Mouse (Mus musculus): ENCODE measurements around the gene Olfr1378. TPM values are rescaled to one million over a fixed set of nuclear protein-coding genes. Genes with fewer than 3 reads are reported as not detected.

Gene Olfr1378
- polyA plus RNA-seq (2015; fragmentation: Nextera tagmentation; extraction: Ambion mirVana) = not detected in 2 replicates

- no peaks in the 10 kb centered on the region for H3K4me1 ChIP-seq (replicated peaks)
- H3K9me3 ChIP-seq = no peaks in the 10 kb centered on the region
- H3K4me2 ChIP-seq = no peak within 1 kb of the TSS
- H3K4me3 ChIP-seq = no peak within 1 kb of the TSS
- no peaks in the 10 kb centered on the region for H3K27me3 ChIP-seq
- ATAC-seq (ENCODE audit: low FRiP score, low read depth) = no peak
- H3K9ac ChIP-seq = no peak within 1 kb of the TSS
- no peak within 1 kb of the TSS for H3K27ac ChIP-seq (replicated peaks)
- H3K36me3 ChIP-seq = no peaks in the 10 kb centered on the region
- 86% methylated on average over 11 of the region's 11 CpGs for WGBS
These were observed at the start of gene Olfr1378 for GRCm38 (mm10) chr11:50966230-50966629. Gene Olfr1378 (plus strand): TSS chr11:50966530.

- ATAC-seq (ENCODE audit: low FRiP score, low read depth) = peak; percentile 4; the same call in 1 of the 2 replicates
- WGBS = 22% methylated on average over 14 of the region's 14 CpGs
- Histone ChIP-seq H3K9ac (peak overlapping the region; percentile 88), H3K27me3 (no peaks in the 10 kb centered on the region), H3K9me3 (no peaks in the 10 kb centered on the region), H3K4me2 (peak overlapping the region; percentile 95), H3K27ac (replicated peaks) (peak overlapping the region; percentile 91), H3K36me3 (peaks cover 4% of the 10 kb centered on the region; the same call in 1 of the 2 replicates), H3K4me1 (replicated peaks) (peaks cover 14% of the 10 kb centered on the region; the same call in 1 of the 2 replicates), H3K4me3 (peak overlapping the region; percentile 76)
These were observed 35.8 kb upstream of the Olfr1378 start for GRCm38 (mm10) chr11:50930469-50931014.

GRCm38 (mm10) chr11:50931021-50931420, 35.3 kb upstream of the Olfr1378 start:
- Histone ChIP-seq H3K4me2 (peak overlapping the region; percentile 95), H3K4me1 (replicated peaks) (peaks cover 14% of the 10 kb centered on the region; the same call in 1 of the 2 replicates), H3K9me3 (no peaks in the 10 kb centered on the region), H3K36me3 (no peaks in the 10 kb centered on the region), H3K4me3 (peak overlapping the region; percentile 76), H3K27ac (replicated peaks) (peak overlapping the region; percentile 91), H3K27me3 (no peaks in the 10 kb centered on the region), H3K9ac (peak overlapping the region; percentile 88)
- peak; percentile 75; the same call in 1 of the 2 replicates for ATAC-seq (ENCODE audit: low FRiP score, low read depth)
- 0% methylated on average over 16 of the region's 16 CpGs for WGBS

GRCm38 (mm10) chr11:50931451-50931866, 34.9 kb upstream of the Olfr1378 start, which contains the start of gene Zfp354b:
Gene Zfp354b (minus strand): TSS chr11:50931633.
- H3K36me3 ChIP-seq = no peaks in the 10 kb centered on the region
- no peaks in the 10 kb centered on the region for H3K9me3 ChIP-seq
- H3K27ac ChIP-seq (replicated peaks) = peak within 1 kb of the TSS; percentile 91
- H3K4me3 ChIP-seq = peak within 1 kb of the TSS; percentile 76
- under 1% methylated on average over 18 of the region's 18 CpGs for WGBS
- peak within 1 kb of the TSS; percentile 95 for H3K4me2 ChIP-seq
- no peaks in the 10 kb centered on the region for H3K27me3 ChIP-seq
- peak; percentile 96 for ATAC-seq (ENCODE audit: low FRiP score, low read depth)
- peaks cover 14% of the 10 kb centered on the region; the same call in 1 of the 2 replicates for H3K4me1 ChIP-seq (replicated peaks)
- H3K9ac ChIP-seq = peak within 1 kb of the TSS; percentile 88

- Histone ChIP-seq H3K4me1 (replicated peaks) (peaks cover 14% of the 10 kb centered on the region; the same call in 1 of the 2 replicates), H3K9me3 (no peaks in the 10 kb centered on the region), H3K27me3 (no peaks in the 10 kb centered on the region), H3K36me3 (no peaks in the 10 kb centered on the region), H3K4me2 (peak overlapping the region; percentile 95), H3K27ac (replicated peaks) (peak overlapping the region; percentile 91; the same call in 1 of the 2 replicates), H3K9ac (no peak overlapping the region), H3K4me3 (peak overlapping the region; percentile 76; the same call in 1 of the 2 replicates)
- peak; percentile 25; the same call in 1 of the 2 replicates for ATAC-seq (ENCODE audit: low FRiP score, low read depth)
- WGBS = 65% methylated on average over 1 of the region's 1 CpGs
These were observed 34.3 kb upstream of the Olfr1378 start for GRCm38 (mm10) chr11:50932040-50932439.

GRCm38 (mm10) chr11:50938435-50938834, 27.9 kb upstream of the Olfr1378 start:
- WGBS = 83% methylated on average over 8 of the region's 8 CpGs
- H3K36me3 ChIP-seq = no peaks in the 10 kb centered on the region
- H3K27me3 ChIP-seq = no peaks in the 10 kb centered on the region
- no peak overlapping the region for H3K4me2 ChIP-seq
- no peak for ATAC-seq (ENCODE audit: low FRiP score, low read depth)
- no peak overlapping the region for H3K27ac ChIP-seq (replicated peaks)
- no peak overlapping the region for H3K4me3 ChIP-seq
- no peaks in the 10 kb centered on the region for H3K4me1 ChIP-seq (replicated peaks)
- no peak overlapping the region for H3K9ac ChIP-seq
- no peaks in the 10 kb centered on the region for H3K9me3 ChIP-seq

- Histone ChIP-seq H3K27me3 (no peaks in the 10 kb centered on the region), H3K27ac (replicated peaks) (no peak overlapping the region), H3K36me3 (no peaks in the 10 kb centered on the region), H3K9ac (no peak overlapping the region), H3K4me2 (no peak overlapping the region), H3K4me3 (no peak overlapping the region), H3K9me3 (no peaks in the 10 kb centered on the region), H3K4me1 (replicated peaks) (no peaks in the 10 kb centered on the region)
- peak; percentile 72; the same call in 1 of the 2 replicates for ATAC-seq (ENCODE audit: low FRiP score, low read depth)
- WGBS = 40% methylated on average over 14 of the region's 14 CpGs
These were observed 26.5 kb upstream of the Olfr1378 start for GRCm38 (mm10) chr11:50939621-50940366.

GRCm38 (mm10) chr11:50942386-50942785, 23.9 kb upstream of the Olfr1378 start:
- Histone ChIP-seq H3K27me3 (no peaks in the 10 kb centered on the region), H3K27ac (replicated peaks) (no peak overlapping the region), H3K4me3 (no peak overlapping the region), H3K4me2 (no peak overlapping the region), H3K4me1 (replicated peaks) (no peaks in the 10 kb centered on the region), H3K9ac (no peak overlapping the region), H3K36me3 (no peaks in the 10 kb centered on the region), H3K9me3 (no peaks in the 10 kb centered on the region)
- ATAC-seq (ENCODE audit: low FRiP score, low read depth) = no peak
- WGBS = 74% methylated on average over 12 of the region's 12 CpGs

GRCm38 (mm10) chr11:50943506-50943905, 22.8 kb upstream of the Olfr1378 start, which contains the start of gene 4933414I15Rik:
Gene 4933414I15Rik (minus strand): TSS chr11:50943765.
- H3K36me3 ChIP-seq = no peaks in the 10 kb centered on the region
- H3K4me2 ChIP-seq = no peak within 1 kb of the TSS
- no peak within 1 kb of the TSS for H3K4me3 ChIP-seq
- no peaks in the 10 kb centered on the region for H3K4me1 ChIP-seq (replicated peaks)
- ATAC-seq (ENCODE audit: low FRiP score, low read depth) = no peak
- no peak within 1 kb of the TSS for H3K9ac ChIP-seq
- 83% methylated on average over 14 of the region's 14 CpGs for WGBS
- H3K9me3 ChIP-seq = no peaks in the 10 kb centered on the region
- H3K27ac ChIP-seq (replicated peaks) = no peak within 1 kb of the TSS
- no peaks in the 10 kb centered on the region for H3K27me3 ChIP-seq

- H3K4me2 ChIP-seq = no peak overlapping the region
- no peak for ATAC-seq (ENCODE audit: low FRiP score, low read depth)
- no peaks in the 10 kb centered on the region for H3K4me1 ChIP-seq (replicated peaks)
- WGBS = 70% methylated on average over 14 of the region's 14 CpGs
- no peak overlapping the region for H3K9ac ChIP-seq
- no peaks in the 10 kb centered on the region for H3K9me3 ChIP-seq
- no peaks in the 10 kb centered on the region for H3K36me3 ChIP-seq
- H3K27me3 ChIP-seq = no peaks in the 10 kb centered on the region
- no peak overlapping the region for H3K27ac ChIP-seq (replicated peaks)
- no peak overlapping the region for H3K4me3 ChIP-seq
These were observed 14.0 kb upstream of the Olfr1378 start for GRCm38 (mm10) chr11:50952290-50952689.

GRCm38 (mm10) chr11:50953665-50954064, 12.7 kb upstream of the Olfr1378 start, which contains the start of gene Prop1:
Gene Prop1 (minus strand): TSS chr11:50953765.
- no peaks in the 10 kb centered on the region for H3K27me3 ChIP-seq
- no peak within 1 kb of the TSS for H3K4me3 ChIP-seq
- no peak within 1 kb of the TSS for H3K27ac ChIP-seq (replicated peaks)
- H3K9me3 ChIP-seq = no peaks in the 10 kb centered on the region
- no peak for ATAC-seq (ENCODE audit: low FRiP score, low read depth)
- H3K4me1 ChIP-seq (replicated peaks) = no peaks in the 10 kb centered on the region
- no peak within 1 kb of the TSS for H3K4me2 ChIP-seq
- no peak within 1 kb of the TSS for H3K9ac ChIP-seq
- no peaks in the 10 kb centered on the region for H3K36me3 ChIP-seq
- 64% methylated on average over 6 of the region's 6 CpGs for WGBS

GRCm38 (mm10) chr11:50964886-50965285, 1.4 kb upstream of the Olfr1378 start:
- Histone ChIP-seq H3K27me3 (no peaks in the 10 kb centered on the region), H3K27ac (replicated peaks) (no peak overlapping the region), H3K4me2 (no peak overlapping the region), H3K4me1 (replicated peaks) (no peaks in the 10 kb centered on the region), H3K36me3 (no peaks in the 10 kb centered on the region), H3K4me3 (no peak overlapping the region), H3K9ac (no peak overlapping the region), H3K9me3 (no peaks in the 10 kb centered on the region)
- WGBS = 85% methylated on average over 2 of the region's 2 CpGs
- no peak for ATAC-seq (ENCODE audit: low FRiP score, low read depth)
